Mouse (Mus musculus): Measurements from ENCODE around the gene Kif18a. TPM values are rescaled to one million over a fixed set of nuclear protein-coding genes. Genes with fewer than 3 reads are reported as not detected.

The Kif18a gene
- polyA plus RNA-seq, 1 experiment from 2014 or later: 27.1 TPM

DNA sequence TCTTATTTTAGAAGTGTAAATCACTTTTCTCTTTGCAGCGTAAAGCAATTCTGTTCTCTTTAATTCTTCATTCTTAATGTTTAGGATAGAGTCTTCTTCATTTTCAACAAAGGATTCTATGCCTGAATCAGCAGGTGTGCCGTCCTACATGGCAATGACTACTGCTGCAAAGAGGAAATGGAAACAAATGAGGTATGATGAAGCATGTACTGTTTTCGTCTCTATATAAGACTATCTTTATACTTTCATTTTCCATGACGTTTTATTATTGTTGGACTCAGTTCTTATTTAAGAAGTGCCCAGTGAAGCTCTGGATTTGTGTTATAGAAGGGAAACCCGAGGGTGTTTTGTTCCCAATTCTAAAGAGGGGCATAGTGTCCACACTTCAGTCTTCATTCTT is 53.7 kb downstream of the Kif18a start:
- H3K36me3 ChIP-seq (ENCODE audit: control insufficient read depth, insufficient read depth, low read length): peaks cover 7% of the 10 kb centered on the region; the same call in 1 of the 2 replicates
- 96% methylated on average over 5 of the region's 5 CpGs for WGBS

DNA sequence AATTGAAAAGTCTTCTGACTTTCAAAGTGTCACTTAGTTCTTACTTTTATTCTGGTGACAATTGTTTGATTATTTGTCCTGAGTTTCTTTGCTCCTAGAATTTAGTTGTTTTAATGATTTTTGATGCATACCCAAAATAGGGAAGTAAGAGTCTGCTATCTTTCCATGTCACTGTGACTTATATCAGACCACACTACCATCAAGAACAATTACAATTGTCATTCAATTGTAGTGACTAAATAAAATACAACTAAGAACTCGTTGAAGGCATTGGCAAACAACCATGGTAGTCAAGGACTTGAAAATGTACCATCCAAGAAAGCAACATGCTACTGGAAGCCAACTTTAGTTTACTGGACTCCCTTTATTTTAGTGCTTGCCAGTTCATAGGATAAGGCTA is 55.2 kb downstream of the Kif18a start:
- Histone ChIP-seq H3K9me3 (ENCODE audit: control insufficient read depth, low read length) (no peaks in the 10 kb centered on the region), H3K4me2 (replicated peaks; ENCODE audit: low read depth, low read length) (no peak overlapping the region), H3K9ac (ENCODE audit: low read depth, low read length) (no peak overlapping the region), H3K36me3 (ENCODE audit: control insufficient read depth, insufficient read depth, low read length) (peaks cover 7% of the 10 kb centered on the region; the same call in 1 of the 2 replicates), H3K27me3 (ENCODE audit: control insufficient read depth, insufficient read depth, low read length) (no peaks in the 10 kb centered on the region), H3K4me3 (ENCODE audit: low read length) (no peak overlapping the region), H3K27ac (ENCODE audit: low read depth, low read length) (no peak overlapping the region), H3K4me1 (ENCODE audit: control insufficient read depth, insufficient read depth, low read length) (no peaks in the 10 kb centered on the region)
- WGBS: 91% methylated on average over 1 of the region's 1 CpGs
- ATAC-seq (ENCODE audit: low FRiP score, low TSS enrichment): no peak

More for the DNA sequence above, 53.7 kb downstream of the Kif18a start:
- no peak for ATAC-seq (ENCODE audit: low FRiP score, low TSS enrichment)
- Histone ChIP-seq H3K4me1 (ENCODE audit: control insufficient read depth, insufficient read depth, low read length) (no peaks in the 10 kb centered on the region), H3K27ac (ENCODE audit: low read depth, low read length) (no peak overlapping the region), H3K9me3 (ENCODE audit: control insufficient read depth, low read length) (no peaks in the 10 kb centered on the region), H3K9ac (ENCODE audit: low read depth, low read length) (no peak overlapping the region), H3K4me3 (ENCODE audit: low read length) (no peak overlapping the region), H3K4me2 (replicated peaks; ENCODE audit: low read depth, low read length) (no peak overlapping the region), H3K27me3 (ENCODE audit: control insufficient read depth, insufficient read depth, low read length) (no peaks in the 10 kb centered on the region)

DNA sequence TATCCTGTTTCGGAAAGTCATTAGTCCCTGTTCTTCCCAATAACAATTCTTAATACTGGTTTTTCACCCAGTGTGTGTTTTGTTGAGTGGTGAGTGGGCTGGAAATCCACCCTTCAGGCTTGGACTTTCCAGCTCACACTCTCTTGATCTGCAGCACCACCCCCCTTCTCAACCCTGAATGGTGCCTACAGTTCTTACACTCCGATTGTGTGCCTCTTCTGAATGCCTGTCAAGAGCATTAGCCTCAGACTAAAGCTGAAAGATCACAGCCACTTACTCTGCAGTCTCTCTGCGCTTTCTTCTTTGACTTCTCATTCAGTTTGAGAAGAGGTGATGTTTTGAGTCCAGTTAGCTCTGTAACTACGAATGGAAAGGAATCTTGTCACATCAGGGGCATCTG is 64.8 kb downstream of the Kif18a start:
- no peak for ATAC-seq (ENCODE audit: low FRiP score, low TSS enrichment)
- H3K36me3 ChIP-seq (ENCODE audit: control insufficient read depth, insufficient read depth, low read length): peaks cover 5% of the 10 kb centered on the region; the same call in 1 of the 2 replicates
- H3K4me3 ChIP-seq (ENCODE audit: low read length): no peak overlapping the region
- H3K4me1 ChIP-seq (ENCODE audit: control insufficient read depth, insufficient read depth, low read length): no peaks in the 10 kb centered on the region
- WGBS: 95% methylated on average over 4 of the region's 4 CpGs
- H3K9ac ChIP-seq (ENCODE audit: low read depth, low read length): no peak overlapping the region
- H3K27me3 ChIP-seq (ENCODE audit: control insufficient read depth, insufficient read depth, low read length): no peaks in the 10 kb centered on the region
- H3K27ac ChIP-seq (ENCODE audit: low read depth, low read length): no peak overlapping the region
- H3K4me2 ChIP-seq (replicated peaks; ENCODE audit: low read depth, low read length): no peak overlapping the region
- no peaks in the 10 kb centered on the region for H3K9me3 ChIP-seq (ENCODE audit: control insufficient read depth, low read length)

DNA sequence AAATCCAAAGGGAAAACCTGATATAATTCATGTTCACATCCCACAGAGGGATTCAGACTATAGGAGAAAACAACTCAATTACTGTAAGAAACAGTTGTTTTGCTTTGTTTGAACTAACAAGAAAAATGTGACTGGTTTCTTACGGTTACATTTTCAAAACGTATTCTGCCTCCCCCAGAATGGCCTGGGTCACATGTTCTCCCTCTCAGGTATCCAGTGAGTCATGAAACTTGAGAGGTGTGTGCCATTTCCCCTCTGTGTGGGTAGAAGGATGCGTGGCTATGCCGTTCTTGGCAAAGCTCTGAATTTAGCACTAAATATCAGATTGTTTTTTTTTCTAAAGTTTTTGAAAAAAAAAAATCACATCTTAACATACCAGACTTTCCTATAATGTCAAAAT is 68.2 kb downstream of the Kif18a start:
- no peaks in the 10 kb centered on the region for H3K27me3 ChIP-seq (ENCODE audit: control insufficient read depth, insufficient read depth, low read length)
- no peaks in the 10 kb centered on the region for H3K4me1 ChIP-seq (ENCODE audit: control insufficient read depth, insufficient read depth, low read length)
- no peak overlapping the region for H3K27ac ChIP-seq (ENCODE audit: low read depth, low read length)
- H3K4me3 ChIP-seq (ENCODE audit: low read length): no peak overlapping the region
- H3K36me3 ChIP-seq (ENCODE audit: control insufficient read depth, insufficient read depth, low read length): peaks cover 2% of the 10 kb centered on the region; the same call in 1 of the 2 replicates
- no peak overlapping the region for H3K9ac ChIP-seq (ENCODE audit: low read depth, low read length)
- no peak overlapping the region for H3K4me2 ChIP-seq (replicated peaks; ENCODE audit: low read depth, low read length)
- 37% methylated on average over 4 of the region's 4 CpGs for WGBS
- ATAC-seq (ENCODE audit: low FRiP score, low TSS enrichment): no peak
- H3K9me3 ChIP-seq (ENCODE audit: control insufficient read depth, low read length): no peaks in the 10 kb centered on the region

DNA sequence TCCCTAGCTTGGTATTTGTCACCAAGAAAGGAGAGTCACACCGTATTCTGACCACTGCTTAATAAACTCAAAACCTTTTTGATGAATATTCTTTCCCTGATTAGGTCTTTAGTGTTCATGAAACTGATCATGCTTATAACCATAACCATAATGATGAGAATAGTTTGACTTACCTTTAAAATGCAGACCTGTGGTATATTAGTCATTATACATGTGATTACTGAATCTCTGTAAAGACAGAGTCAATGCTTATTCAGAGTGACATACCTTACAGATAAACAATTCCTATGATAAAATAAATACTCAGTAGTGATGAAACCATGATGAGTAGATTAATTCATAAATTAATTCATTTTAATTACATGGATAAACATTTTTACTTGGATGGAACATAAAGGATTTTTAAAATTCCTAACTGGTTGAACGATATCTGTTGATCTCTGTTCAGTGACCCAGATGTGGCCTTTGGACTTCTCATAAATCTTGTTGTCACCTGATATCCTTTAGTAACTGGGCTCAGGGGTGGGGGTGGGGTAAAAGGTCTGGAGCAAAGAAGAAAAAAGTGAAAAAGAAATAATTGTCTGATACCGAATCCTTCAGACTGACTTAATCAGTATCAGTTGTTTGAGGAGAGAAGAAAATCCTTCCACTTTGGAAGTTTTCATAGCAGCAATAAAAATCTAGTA is 78.1 kb downstream of the Kif18a start:
- 14% methylated on average over 3 of the region's 3 CpGs for WGBS
- Histone ChIP-seq H3K9me3 (ENCODE audit: control insufficient read depth, low read length) (no peaks in the 10 kb centered on the region), H3K36me3 (ENCODE audit: control insufficient read depth, insufficient read depth, low read length) (no peaks in the 10 kb centered on the region), H3K27ac (ENCODE audit: low read depth, low read length) (no peak overlapping the region), H3K9ac (ENCODE audit: low read depth, low read length) (no peak overlapping the region), H3K4me2 (replicated peaks; ENCODE audit: low read depth, low read length) (no peak overlapping the region), H3K4me3 (ENCODE audit: low read length) (no peak overlapping the region), H3K27me3 (ENCODE audit: control insufficient read depth, insufficient read depth, low read length) (no peaks in the 10 kb centered on the region; the same call in 1 of the 2 replicates), H3K4me1 (ENCODE audit: control insufficient read depth, insufficient read depth, low read length) (no peaks in the 10 kb centered on the region)
- no peak for ATAC-seq (ENCODE audit: low FRiP score, low TSS enrichment)

DNA sequence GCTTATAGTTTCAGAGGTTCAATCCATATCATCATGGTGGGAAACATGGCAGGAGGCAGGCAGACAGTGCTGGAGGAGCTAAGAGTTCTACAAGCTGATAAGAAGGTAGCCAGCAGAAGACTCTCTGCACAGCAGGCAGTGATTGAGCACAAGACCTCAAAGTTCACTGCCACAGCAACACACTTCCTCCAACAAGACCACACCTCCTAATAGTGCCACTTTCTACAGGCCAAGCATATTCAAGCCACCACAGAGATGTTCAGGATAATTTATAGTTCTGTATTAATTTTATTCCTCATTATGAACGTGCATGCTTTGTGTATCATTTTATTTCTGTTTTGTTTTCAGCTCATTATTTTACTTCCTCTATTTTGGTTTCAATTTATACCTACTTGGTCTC is 85.4 kb downstream of the Kif18a start:
- Histone ChIP-seq H3K9me3 (ENCODE audit: control insufficient read depth, low read length) (no peaks in the 10 kb centered on the region), H3K4me2 (replicated peaks; ENCODE audit: low read depth, low read length) (no peak overlapping the region), H3K27me3 (ENCODE audit: control insufficient read depth, insufficient read depth, low read length) (no peaks in the 10 kb centered on the region), H3K27ac (ENCODE audit: low read depth, low read length) (no peak overlapping the region), H3K4me3 (ENCODE audit: low read length) (no peak overlapping the region), H3K4me1 (ENCODE audit: control insufficient read depth, insufficient read depth, low read length) (no peaks in the 10 kb centered on the region), H3K36me3 (ENCODE audit: control insufficient read depth, insufficient read depth, low read length) (no peaks in the 10 kb centered on the region), H3K9ac (ENCODE audit: low read depth, low read length) (no peak overlapping the region)
- WGBS: 69% methylated on average over 1 of the region's 1 CpGs
- no peak for ATAC-seq (ENCODE audit: low FRiP score, low TSS enrichment)

DNA sequence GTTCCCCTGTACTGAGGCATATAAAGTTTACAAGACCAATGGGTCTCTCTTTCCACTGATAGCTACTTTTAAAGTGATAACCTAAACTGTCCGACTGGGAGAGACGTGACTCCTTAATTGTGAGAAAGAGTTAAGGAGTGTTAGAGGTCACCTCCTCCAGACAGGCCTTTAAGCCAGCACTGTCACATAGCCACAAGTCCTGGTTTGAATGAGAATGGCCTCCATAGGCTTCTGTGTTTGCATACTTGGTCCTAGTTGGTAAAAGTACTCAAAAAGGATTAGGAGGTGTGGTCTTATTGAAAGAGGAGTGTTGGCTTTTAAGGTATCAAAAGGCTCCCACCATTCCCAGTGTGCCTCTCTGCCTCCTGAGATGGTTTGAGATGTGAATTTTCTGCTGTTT is 94.3 kb downstream of the Kif18a start:
- no peaks in the 10 kb centered on the region for H3K9me3 ChIP-seq (ENCODE audit: control insufficient read depth, low read length)
- H3K4me1 ChIP-seq (ENCODE audit: control insufficient read depth, insufficient read depth, low read length): no peaks in the 10 kb centered on the region
- no peak overlapping the region for H3K27ac ChIP-seq (ENCODE audit: low read depth, low read length)
- 22% methylated on average over 2 of the region's 2 CpGs for WGBS
- no peak overlapping the region for H3K4me3 ChIP-seq (ENCODE audit: low read length)
- H3K4me2 ChIP-seq (replicated peaks; ENCODE audit: low read depth, low read length): no peak overlapping the region
- ATAC-seq (ENCODE audit: low FRiP score, low TSS enrichment): no peak
- no peak overlapping the region for H3K9ac ChIP-seq (ENCODE audit: low read depth, low read length)
- H3K27me3 ChIP-seq (ENCODE audit: control insufficient read depth, insufficient read depth, low read length): no peaks in the 10 kb centered on the region
- H3K36me3 ChIP-seq (ENCODE audit: control insufficient read depth, insufficient read depth, low read length): no peaks in the 10 kb centered on the region

DNA sequence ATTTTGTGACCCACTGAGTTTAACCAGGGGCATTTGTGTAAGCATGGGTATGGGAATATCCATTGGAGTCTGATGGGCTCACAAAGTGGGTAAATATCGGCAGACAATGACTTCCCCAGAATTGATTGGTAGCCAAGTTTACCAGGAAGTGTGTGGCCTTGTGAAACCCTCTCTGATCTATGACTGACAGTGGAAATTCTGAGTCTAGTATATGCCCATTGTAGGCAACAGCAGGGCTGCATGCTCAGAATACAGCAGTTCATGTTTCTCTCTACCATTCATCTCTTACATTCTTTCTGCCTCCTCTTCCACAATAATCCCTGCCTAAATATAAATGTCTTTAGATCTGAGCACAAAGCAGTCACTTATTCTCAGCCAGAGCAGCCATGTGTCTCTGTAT is 103.5 kb downstream of the Kif18a start:
- H3K27ac ChIP-seq (ENCODE audit: low read depth, low read length): no peak overlapping the region
- no peaks in the 10 kb centered on the region for H3K27me3 ChIP-seq (ENCODE audit: control insufficient read depth, insufficient read depth, low read length)
- 83% methylated on average over 1 of the region's 1 CpGs for WGBS
- no peaks in the 10 kb centered on the region for H3K36me3 ChIP-seq (ENCODE audit: control insufficient read depth, insufficient read depth, low read length)
- no peak overlapping the region for H3K9ac ChIP-seq (ENCODE audit: low read depth, low read length)
- no peak for ATAC-seq (ENCODE audit: low FRiP score, low TSS enrichment)
- H3K4me2 ChIP-seq (replicated peaks; ENCODE audit: low read depth, low read length): no peak overlapping the region
- no peak overlapping the region for H3K4me3 ChIP-seq (ENCODE audit: low read length)
- no peaks in the 10 kb centered on the region for H3K4me1 ChIP-seq (ENCODE audit: control insufficient read depth, insufficient read depth, low read length)
- H3K9me3 ChIP-seq (ENCODE audit: control insufficient read depth, low read length): no peaks in the 10 kb centered on the region

DNA sequence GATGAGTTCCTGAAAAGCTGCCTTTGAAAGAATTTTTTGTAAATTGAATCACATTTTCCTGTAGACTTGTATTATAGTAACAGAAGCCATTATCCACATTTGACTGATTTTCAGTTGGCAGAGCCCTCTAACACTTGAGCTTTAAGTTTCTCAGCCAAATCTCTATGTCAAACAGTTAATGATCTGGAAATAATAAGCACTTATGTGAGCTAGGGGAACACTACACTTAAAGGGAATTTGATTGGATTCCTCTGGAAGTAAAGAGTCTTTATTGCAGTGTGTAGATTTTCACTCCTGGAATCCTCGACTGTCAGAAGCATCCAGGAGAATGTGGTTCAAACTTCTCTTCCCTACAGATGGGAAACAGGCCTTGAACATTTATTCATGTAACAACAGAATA is 105.7 kb downstream of the Kif18a start:
- H3K27ac ChIP-seq (ENCODE audit: low read depth, low read length): no peak overlapping the region

More for the DNA sequence above, 105.7 kb downstream of the Kif18a start:
- no peak overlapping the region for H3K9ac ChIP-seq (ENCODE audit: low read depth, low read length)
- no peaks in the 10 kb centered on the region for H3K9me3 ChIP-seq (ENCODE audit: control insufficient read depth, low read length)
- ATAC-seq (ENCODE audit: low FRiP score, low TSS enrichment): 0 out of 2 replicates have a peak, but pooled peaks have one; percentile 46
- H3K4me2 ChIP-seq (replicated peaks; ENCODE audit: low read depth, low read length): no peak overlapping the region
- 24% methylated on average over 1 of the region's 1 CpGs for WGBS
- H3K4me3 ChIP-seq (ENCODE audit: low read length): no peak overlapping the region
- no peaks in the 10 kb centered on the region for H3K27me3 ChIP-seq (ENCODE audit: control insufficient read depth, insufficient read depth, low read length)
- no peaks in the 10 kb centered on the region for H3K36me3 ChIP-seq (ENCODE audit: control insufficient read depth, insufficient read depth, low read length)
- H3K4me1 ChIP-seq (ENCODE audit: control insufficient read depth, insufficient read depth, low read length): no peaks in the 10 kb centered on the region

Measured in kidney, embryonic 14.5 days (tissue).